Mouse (Mus musculus) myocyte (in vitro differentiated cells): ENCODE data around the gene Dapk3. TPM values are rescaled to one million over a fixed set of nuclear protein-coding genes. Genes with fewer than 3 reads are reported as not detected.
A peak's percentile ranks its signal among the peaks of the same experiment; 100 is the strongest.

Experiments used
- H3K27me3 ChIP-seq: one replicate; pipeline ENCODE4 v1.6.1; 2011; ENCODE audit not compliant: control insufficient read depth, insufficient read depth, insufficient read length
- H3K36me3 ChIP-seq: one replicate; pipeline ENCODE4 v1.6.1; 2011; ENCODE audit not compliant: control insufficient read depth, insufficient read depth
- H3K4me2 ChIP-seq: one replicate; pipeline ENCODE4 v1.6.1; 2011; ENCODE audit warnings: low read depth, control low read depth
- H3K4me3 ChIP-seq: one replicate; pipeline ENCODE4 v1.5.1; 2011; ENCODE audit warnings: mild to moderate bottlenecking, control low read depth, moderate library complexity
- H3K79me2 ChIP-seq: one replicate; pipeline ENCODE4 v1.6.1; 2011; ENCODE audit not compliant: control insufficient read depth, insufficient read depth
- H3ac ChIP-seq: one replicate; pipeline ENCODE4 v1.6.1; 2011; ENCODE audit not compliant: control insufficient read depth, insufficient read length
- CEBPB ChIP-seq: IDR thresholded peaks from 2 replicates; pipeline ENCODE4 v1.6.1; 2011; ENCODE audit warnings: mild to moderate bottlenecking, moderate library complexity; ENCODE audit not compliant: poor library complexity, insufficient read depth, severe bottlenecking
- E2F4 ChIP-seq: IDR thresholded peaks from one replicate; pipeline ENCODE4 v1.6.1; 2011; ENCODE audit warnings: mild to moderate bottlenecking, control low read depth, moderate library complexity; ENCODE audit not compliant: insufficient read depth
- MAX ChIP-seq: IDR thresholded peaks from one replicate; pipeline ENCODE4 v1.6.1; 2011; ENCODE audit warnings: low read depth, mild to moderate bottlenecking, control low read depth
- MYOD1 ChIP-seq, 3 experiments: IDR thresholded peaks; one replicate each; pipeline ENCODE4 v1.6.1; 2011; ENCODE audit warnings: control low read depth in 2 of 3, low read depth in 2 of 3, mild to moderate bottlenecking in 2 of 3, moderate library complexity in 1 of 3; ENCODE audit not compliant: insufficient read length in 2 of 3, control insufficient read depth in 1 of 3
- MYOG ChIP-seq, 3 experiments: IDR thresholded peaks; one replicate each; pipeline ENCODE4 v1.6.1; 2011; ENCODE audit warnings: control low read depth in 2 of 3, low read depth in 2 of 3, mild to moderate bottlenecking in 2 of 3; ENCODE audit not compliant: insufficient read length in 2 of 3, control insufficient read depth in 1 of 3, insufficient read depth in 1 of 3
- POLR2A ChIP-seq: IDR thresholded peaks from one replicate; pipeline ENCODE4 v1.6.1; 2011; ENCODE audit warnings: low read depth, mild to moderate bottlenecking, control low read depth, moderate library complexity; ENCODE audit not compliant: insufficient read length
- POLR2AphosphoS2 ChIP-seq: IDR thresholded peaks from one replicate; pipeline ENCODE4 v1.6.1; 2011; ENCODE audit warnings: low read depth, control low read depth; ENCODE audit not compliant: insufficient read length
- REST ChIP-seq: IDR thresholded peaks from one replicate; pipeline ENCODE4 v1.6.1; 2011; ENCODE audit warnings: mild to moderate bottlenecking, control low read depth, moderate library complexity; ENCODE audit not compliant: insufficient read depth, insufficient read length
- SRF ChIP-seq: IDR thresholded peaks from one replicate; pipeline ENCODE4 v1.6.1; 2011; ENCODE audit warnings: low read depth; ENCODE audit not compliant: control insufficient read depth, insufficient read length
- TCF12 ChIP-seq: IDR thresholded peaks from one replicate; pipeline ENCODE4 v1.6.1; 2011; ENCODE audit warnings: mild to moderate bottlenecking, control low read depth; ENCODE audit not compliant: poor library complexity, insufficient read depth, severe bottlenecking
- TCF3 ChIP-seq: IDR thresholded peaks from one replicate; pipeline ENCODE4 v1.6.1; 2011; ENCODE audit warnings: low read depth, control low read depth; ENCODE audit not compliant: insufficient read length
- USF1 ChIP-seq: IDR thresholded peaks from one replicate; pipeline ENCODE4 v1.6.1; 2011; ENCODE audit warnings: low read depth, mild to moderate bottlenecking, control low read depth, moderate library complexity
- polyA plus RNA-seq: library from polyadenylated mRNA; unstranded; fragments of >200 nt; fragmentation: generic; extraction: Trizol; gene quantifications from one replicate; pipeline ENCODE4 v1.2.1, GENCODE M21; 2012; ENCODE audit warnings: missing spikeins

Gene Dapk3
- polyA plus RNA-seq, 1 experiment, result 120 TPM

- TF ChIP-seq POLR2AphosphoS2, result peak; percentile 75
- no peak for TF ChIP-seq MYOD1 (IDR thresholded peaks at IDR 0.05; ENCODE audit: control insufficient read depth in 1 of 3, insufficient read length in 2 of 3, low read depth in 2 of 3)
- H3K4me2 ChIP-seq, result no peak overlapping the region
- H3K27me3 ChIP-seq, result no peaks in the 10 kb centered on the region
- H3K79me2 ChIP-seq, result peaks cover 19% of the 10 kb centered on the region
- peaks cover 20% of the 10 kb centered on the region for H3K36me3 ChIP-seq
- H3ac ChIP-seq, result no peak overlapping the region
- no peak overlapping the region for H3K4me3 ChIP-seq
These were observed 31.5 kb upstream of the Dapk3 start for GRCm38 (mm10) chr10:81151261-81151660.

GRCm38 (mm10) chr10:81152609-81153008, 30.2 kb upstream of the Dapk3 start:
- Histone ChIP-seq H3K4me2 (no peak overlapping the region), H3ac (no peak overlapping the region), H3K4me3 (no peak overlapping the region), H3K79me2 (peaks cover 7% of the 10 kb centered on the region), H3K27me3 (no peaks in the 10 kb centered on the region), H3K36me3 (peaks cover 20% of the 10 kb centered on the region)
- TF ChIP-seq POLR2A, result peak; percentile 27
- TF ChIP-seq POLR2AphosphoS2, result peak; percentile 92
- no peak for TF ChIP-seq SRF

- Histone ChIP-seq H3K36me3 (peaks cover 16% of the 10 kb centered on the region), H3K79me2 (peaks cover under 1% of the 10 kb centered on the region), H3K4me3 (no peak overlapping the region), H3ac (no peak overlapping the region), H3K27me3 (no peaks in the 10 kb centered on the region), H3K4me2 (no peak overlapping the region)
- TF ChIP-seq POLR2A, result peak; percentile 37
- peak; percentile 39 for TF ChIP-seq POLR2AphosphoS2
- TF ChIP-seq TCF3, result no peak
These were observed 28.5 kb upstream of the Dapk3 start for GRCm38 (mm10) chr10:81154313-81154712.

GRCm38 (mm10) chr10:81154736-81155135, 28.1 kb upstream of the Dapk3 start:
- H3ac ChIP-seq, result no peak overlapping the region
- H3K36me3 ChIP-seq, result peaks cover 16% of the 10 kb centered on the region
- H3K4me2 ChIP-seq, result no peak overlapping the region
- TF ChIP-seq CEBPB, result no peak
- no peak for TF ChIP-seq MYOG (IDR thresholded peaks at IDR 0.05; ENCODE audit: control insufficient read depth in 1 of 3, insufficient read depth in 1 of 3, insufficient read length in 2 of 3, low read depth in 2 of 3)
- no peak for TF ChIP-seq POLR2AphosphoS2
- TF ChIP-seq E2F4, result no peak
- TF ChIP-seq POLR2A, result no peak
- no peak for TF ChIP-seq MAX
- no peak for TF ChIP-seq REST
- H3K4me3 ChIP-seq, result no peak overlapping the region
- no peaks in the 10 kb centered on the region for H3K27me3 ChIP-seq
- peaks cover 1% of the 10 kb centered on the region for H3K79me2 ChIP-seq

GRCm38 (mm10) chr10:81161602-81162317, 21.0 kb upstream of the Dapk3 start:
- TF ChIP-seq MAX (no peak), TCF12 (no peak), POLR2A (no peak), MYOG (IDR thresholded peaks at IDR 0.05; ENCODE audit: control insufficient read depth in 1 of 3, insufficient read depth in 1 of 3, insufficient read length in 2 of 3, low read depth in 2 of 3) (no peak), REST (no peak), MYOD1 (IDR thresholded peaks at IDR 0.05; ENCODE audit: control insufficient read depth in 1 of 3, insufficient read length in 2 of 3, low read depth in 2 of 3) (no peak), SRF (no peak), USF1 (no peak), CEBPB (no peak), TCF3 (no peak), POLR2AphosphoS2 (no peak), E2F4 (no peak)
- Histone ChIP-seq H3K79me2 (peaks cover 58% of the 10 kb centered on the region), H3K4me3 (no peak overlapping the region), H3ac (no peak overlapping the region), H3K27me3 (no peaks in the 10 kb centered on the region), H3K36me3 (no peaks in the 10 kb centered on the region), H3K4me2 (no peak overlapping the region)

- Histone ChIP-seq H3K27me3 (no peaks in the 10 kb centered on the region), H3K79me2 (peaks cover 63% of the 10 kb centered on the region), H3ac (no peak overlapping the region), H3K36me3 (no peaks in the 10 kb centered on the region), H3K4me2 (no peak overlapping the region), H3K4me3 (no peak overlapping the region)
- no peak for TF ChIP-seq TCF12
- no peak for TF ChIP-seq USF1
- TF ChIP-seq TCF3, result no peak
- TF ChIP-seq POLR2A, result no peak
- TF ChIP-seq MYOG (IDR thresholded peaks at IDR 0.05; ENCODE audit: control insufficient read depth in 1 of 3, insufficient read depth in 1 of 3, insufficient read length in 2 of 3, low read depth in 2 of 3), result no peak
- no peak for TF ChIP-seq POLR2AphosphoS2
- TF ChIP-seq CEBPB, result no peak
- TF ChIP-seq MAX, result no peak
- no peak for TF ChIP-seq MYOD1 (IDR thresholded peaks at IDR 0.05; ENCODE audit: control insufficient read depth in 1 of 3, insufficient read length in 2 of 3, low read depth in 2 of 3)
- TF ChIP-seq SRF, result no peak
- TF ChIP-seq REST, result no peak
- no peak for TF ChIP-seq E2F4
These were observed 20.5 kb upstream of the Dapk3 start for GRCm38 (mm10) chr10:81162318-81162652.
